Mouse (Mus musculus): ENCODE results near the gene Lrrc20. TPM values are rescaled to one million over a fixed set of nuclear protein-coding genes. Genes with fewer than 3 reads are reported as not detected.
"Not testable (repeated sequence)": the region's sequence is repeated elsewhere in the genome, so short reads cannot be mapped to it uniquely, and the experiment has no call there.

The Lrrc20 gene
- total RNA-seq, 2 experiments from 2014 or later = 18.7 to 21.7 TPM

DNA sequence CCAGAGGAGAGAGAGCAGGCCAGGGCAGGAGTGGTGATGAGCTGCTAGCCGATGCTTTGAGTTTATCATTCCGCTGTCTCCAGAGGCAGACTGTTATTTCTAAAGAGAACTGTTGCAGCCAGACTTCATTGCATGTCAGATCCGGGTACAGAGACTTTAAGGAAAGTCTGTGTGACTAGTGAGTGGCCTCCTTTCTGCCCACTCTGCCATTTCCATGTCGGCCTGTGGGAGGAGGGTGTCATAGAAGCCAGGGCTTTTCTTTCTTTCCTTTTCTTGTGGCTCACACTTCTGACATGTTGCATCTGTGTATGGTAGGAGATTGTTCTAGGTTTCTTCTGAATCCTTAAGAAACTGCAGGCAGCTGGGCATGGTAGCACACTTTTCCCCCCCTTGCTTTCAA, 88.8 kb downstream of the Lrrc20 start:
- DNase-seq (ENCODE audit: low spot score in 2 of 2) = peak in 1 of 2 experiments; percentile 40

DNA sequence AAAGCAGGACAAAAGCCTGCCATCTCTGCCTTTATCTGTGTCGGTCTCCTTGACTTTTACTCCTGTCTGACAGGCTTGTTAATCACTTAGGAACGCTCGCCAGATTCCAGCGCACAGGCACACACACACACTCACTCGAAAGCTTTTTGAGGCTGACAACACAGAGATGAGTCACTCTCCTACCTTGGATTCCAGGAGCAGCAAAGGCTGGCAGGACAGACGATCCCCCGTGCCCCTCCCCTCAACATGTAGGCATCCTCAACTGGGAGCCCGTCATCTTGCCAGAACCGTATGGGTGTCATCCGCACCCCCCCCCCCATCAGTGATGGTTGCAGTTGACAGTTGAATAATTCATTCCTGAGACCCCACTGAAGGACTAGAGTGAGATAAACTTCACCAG, 94.6 kb downstream of the Lrrc20 start:
- DNase-seq (ENCODE audit: low spot score in 2 of 2) = peak; percentile 25 to 37

- DNase-seq (ENCODE audit: low spot score in 2 of 2) = no peak
Observed at GRCm38 (mm10) chr10:61572126-61572525, 96.5 kb downstream of the Lrrc20 start.

DNA sequence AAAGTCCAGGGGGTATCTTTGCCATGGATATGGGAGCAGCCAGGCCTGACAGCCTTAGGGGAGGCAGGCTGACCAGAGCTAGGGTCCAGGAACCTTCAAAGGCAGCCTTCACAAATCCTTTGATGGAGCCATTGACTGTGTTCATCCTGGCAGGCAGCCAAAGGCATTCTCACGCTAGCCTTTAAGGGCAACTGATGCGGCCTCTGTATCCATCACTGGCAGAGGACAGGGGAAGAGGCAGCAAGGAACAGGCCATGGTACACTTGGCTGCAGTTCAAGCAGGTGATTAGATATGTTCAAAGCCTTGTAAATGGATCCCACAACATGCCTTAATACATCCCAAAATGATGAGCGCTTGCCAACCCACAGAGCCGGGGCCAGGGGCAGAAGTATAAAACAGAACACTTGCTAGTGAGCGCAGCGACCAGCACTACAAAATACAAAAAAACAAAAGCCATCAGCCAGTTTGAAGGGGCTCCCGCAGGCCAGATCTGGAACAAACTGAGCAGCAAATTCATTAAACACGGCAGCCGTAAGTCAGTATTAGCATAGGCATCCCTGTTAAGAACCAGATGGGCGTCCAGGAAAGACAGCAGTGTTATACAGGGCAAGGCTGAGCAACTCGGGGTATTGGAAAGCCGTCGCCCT, 100.6 kb downstream of the Lrrc20 start:
- DNase-seq (ENCODE audit: low spot score in 2 of 2) = no peak

DNA sequence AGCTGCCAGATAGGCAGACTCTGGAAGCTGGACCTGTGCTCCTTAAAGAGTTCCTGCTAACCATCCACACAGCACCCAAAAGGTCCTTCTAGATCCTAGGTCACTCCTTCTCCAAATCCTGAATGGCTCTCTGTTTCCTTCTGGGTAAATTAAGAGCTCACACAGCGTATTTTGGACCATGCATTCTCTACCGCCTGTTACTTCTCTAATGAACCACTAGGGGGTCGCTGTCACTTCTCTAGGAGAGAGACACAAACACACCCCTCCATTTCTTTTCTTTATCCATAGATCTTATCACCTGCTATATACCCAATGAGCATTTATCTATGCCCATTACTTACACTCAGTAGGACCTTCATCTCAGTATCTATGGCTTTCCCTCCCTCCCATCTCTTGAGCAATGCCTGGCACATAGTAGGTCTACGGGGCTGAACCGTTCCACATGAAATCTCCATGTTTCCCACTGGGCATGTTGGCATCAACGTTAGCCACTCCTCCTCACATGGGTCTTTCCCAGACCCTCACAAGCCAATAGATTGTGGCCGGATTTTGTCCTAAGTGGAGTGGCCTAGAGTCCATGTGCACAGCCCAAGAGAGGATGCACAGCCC, 111.7 kb downstream of the Lrrc20 start:
- DNase-seq (ENCODE audit: low spot score in 2 of 2) = no peak

GRCm38 (mm10) chr10:61597991-61598390, 122.4 kb downstream of the Lrrc20 start:
- peak in 1 of 2 experiments; percentile 16 for DNase-seq (ENCODE audit: low spot score in 2 of 2)

GRCm38 (mm10) chr10:61599556-61600114, 124.0 kb downstream of the Lrrc20 start:
- no peak for DNase-seq (ENCODE audit: low spot score in 2 of 2)

GRCm38 (mm10) chr10:61602283-61603033, 126.9 kb downstream of the Lrrc20 start:
- peak; percentile 41 to 49 for DNase-seq (ENCODE audit: low spot score in 2 of 2)

DNA sequence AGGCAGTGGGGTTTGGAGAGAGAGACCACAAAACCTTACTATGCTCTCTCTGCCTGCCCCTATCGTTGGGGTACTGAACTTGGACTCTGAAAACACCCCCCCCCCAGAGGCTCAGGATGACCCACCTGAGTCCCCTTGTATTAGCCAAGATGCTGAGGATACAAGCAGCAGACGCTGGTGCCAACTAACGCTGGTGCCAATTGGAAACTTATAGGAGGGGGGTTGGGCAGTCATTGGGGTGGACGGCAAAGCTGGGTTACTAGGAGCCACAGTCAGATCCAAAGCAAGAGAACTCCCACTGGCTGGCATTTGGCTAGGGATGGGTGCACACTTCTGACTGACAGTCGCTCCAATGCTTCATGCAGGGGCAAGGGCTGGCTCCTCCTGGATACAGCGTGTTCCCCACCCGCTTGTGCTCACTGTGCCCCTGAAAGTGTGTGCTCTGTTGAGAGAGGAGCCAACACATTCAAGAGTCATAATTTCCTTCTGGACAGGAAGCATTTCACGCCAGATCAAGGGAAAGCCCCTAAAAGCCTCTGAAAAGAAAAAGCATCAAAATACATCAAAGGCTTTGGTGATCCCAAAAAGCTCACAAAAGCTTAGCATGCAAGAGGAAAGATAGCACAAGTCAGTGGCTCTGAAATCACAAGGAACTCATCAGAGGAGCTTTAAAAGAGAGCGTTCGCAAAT, 128.9 kb downstream of the Lrrc20 start:
- DNase-seq (ENCODE audit: low spot score in 2 of 2) = no peak

GRCm38 (mm10) chr10:61605381-61605780, 129.8 kb downstream of the Lrrc20 start:
- not testable (repeated sequence) for DNase-seq (ENCODE audit: low spot score in 2 of 2)

DNA sequence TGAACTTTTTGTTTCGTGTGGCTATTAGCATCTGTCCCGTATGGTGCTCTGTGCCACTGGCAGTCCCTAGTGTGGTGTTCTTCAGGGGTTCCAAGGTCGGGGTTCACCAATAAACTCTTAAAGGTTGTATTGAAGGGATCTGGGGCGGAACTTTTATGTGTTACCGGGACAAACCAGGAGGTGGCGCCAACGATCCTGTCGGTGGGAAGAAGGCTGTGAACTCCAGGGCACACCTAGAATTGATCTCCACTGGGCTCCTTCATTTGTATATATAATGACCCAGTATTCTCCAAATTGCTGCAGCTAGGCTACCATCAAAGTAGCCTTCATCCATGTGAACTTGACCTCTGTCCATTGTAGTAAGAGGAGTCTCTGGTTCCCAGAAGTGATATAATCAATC, 130.2 kb downstream of the Lrrc20 start:
- DNase-seq (ENCODE audit: low spot score in 2 of 2) = peak; percentile 26 to 61

GRCm38 (mm10) chr10:61608233-61608632, 132.6 kb downstream of the Lrrc20 start:
- DNase-seq (ENCODE audit: low spot score in 2 of 2) = no peak

- no peak for DNase-seq (ENCODE audit: low spot score in 2 of 2)
Observed at GRCm38 (mm10) chr10:61610650-61611235, 135.1 kb downstream of the Lrrc20 start.

GRCm38 (mm10) chr10:61614311-61614710, 138.7 kb downstream of the Lrrc20 start:
- no peak for DNase-seq (ENCODE audit: low spot score in 2 of 2)

DNA sequence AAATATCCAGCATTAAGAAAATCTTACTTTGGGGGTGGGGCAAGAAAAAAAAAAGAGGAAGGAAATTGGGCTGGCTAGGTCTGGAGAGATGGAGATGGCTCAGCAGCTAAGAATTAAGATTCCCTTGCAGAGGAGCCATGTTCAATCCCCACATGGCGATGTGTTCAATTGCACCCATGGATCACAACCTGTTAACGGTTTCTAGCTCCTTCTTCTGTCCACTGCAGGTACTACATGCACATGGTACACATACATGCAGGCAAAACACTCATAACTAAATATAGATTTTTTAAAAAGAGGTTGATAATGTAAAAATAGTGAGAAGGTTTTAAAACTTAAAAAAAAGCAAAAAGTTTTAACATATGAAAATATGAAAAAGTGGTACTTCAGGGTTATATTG, 142.9 kb downstream of the Lrrc20 start:
- DNase-seq (ENCODE audit: low spot score in 2 of 2) = no peak

DNA sequence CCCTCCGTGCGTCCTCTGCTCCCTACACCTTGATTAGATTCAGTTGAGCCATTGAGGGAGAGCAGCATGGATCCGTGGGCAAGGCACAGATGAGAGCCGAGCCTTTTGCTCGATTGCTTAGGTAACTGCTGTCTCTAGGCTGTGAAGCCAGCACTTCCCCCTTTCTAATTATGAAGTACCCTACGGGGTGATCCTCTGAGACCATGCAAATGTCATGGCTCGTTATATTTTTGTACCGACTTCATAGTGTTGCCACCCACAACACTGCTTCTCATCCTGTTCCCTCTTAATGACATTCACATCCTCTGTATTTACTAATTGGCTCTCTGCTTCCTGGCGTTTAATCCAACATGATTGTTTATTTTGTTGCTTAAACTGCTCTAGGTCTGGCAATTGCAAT, 146.1 kb downstream of the Lrrc20 start:
- DNase-seq (ENCODE audit: low spot score in 2 of 2) = no peak

- DNase-seq (ENCODE audit: low spot score in 2 of 2) = not testable (repeated sequence)
Observed at GRCm38 (mm10) chr10:61623874-61624273, 148.3 kb downstream of the Lrrc20 start.

- no peak for DNase-seq (ENCODE audit: low spot score in 2 of 2)
Observed at GRCm38 (mm10) chr10:61624771-61625170, 149.2 kb downstream of the Lrrc20 start.

DNA sequence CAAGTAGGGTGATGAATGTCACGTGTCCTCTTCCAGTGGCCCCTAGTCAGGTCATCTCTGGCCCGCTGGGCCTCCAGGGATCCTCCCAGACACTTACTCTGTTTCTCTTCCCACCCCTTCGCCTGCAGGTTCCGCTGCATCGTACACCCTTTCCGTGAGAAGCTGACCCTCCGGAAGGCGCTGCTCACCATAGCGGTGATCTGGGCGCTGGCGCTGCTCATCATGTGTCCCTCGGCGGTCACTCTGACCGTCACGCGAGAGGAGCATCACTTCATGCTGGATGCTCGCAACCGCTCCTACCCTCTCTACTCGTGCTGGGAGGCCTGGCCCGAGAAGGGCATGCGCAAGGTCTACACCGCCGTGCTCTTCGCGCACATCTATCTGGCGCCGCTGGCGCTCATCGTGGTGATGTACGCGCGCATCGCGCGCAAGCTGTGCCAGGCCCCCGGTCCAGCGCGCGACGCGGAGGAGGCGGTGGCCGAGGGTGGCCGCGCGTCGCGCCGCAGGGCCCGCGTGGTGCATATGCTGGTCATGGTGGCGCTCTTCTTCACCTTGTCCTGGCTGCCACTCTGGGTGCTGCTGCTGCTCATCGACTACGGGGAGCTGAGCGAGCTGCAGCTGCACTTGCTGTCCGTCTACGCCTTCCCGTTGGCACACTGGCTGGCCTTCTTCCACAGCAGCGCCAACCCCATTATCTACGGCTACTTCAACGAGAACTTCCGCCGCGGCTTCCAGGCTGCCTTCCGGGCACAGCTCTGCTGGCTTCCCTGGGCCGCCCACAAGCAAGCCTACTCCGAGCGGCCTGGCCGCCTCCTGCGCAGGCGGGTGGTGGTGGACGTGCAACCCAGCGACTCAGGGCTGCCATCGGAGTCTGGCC, 150.0 kb downstream of the Lrrc20 start:
- peak; percentile 31 to 39 for DNase-seq (ENCODE audit: low spot score in 2 of 2)

GRCm38 (mm10) chr10:61626551-61626950, 150.9 kb downstream of the Lrrc20 start:
- DNase-seq (ENCODE audit: low spot score in 2 of 2) = no peak
